Mouse (Mus musculus): ENCODE data around the gene Trip11. TPM values are rescaled to one million over a fixed set of nuclear protein-coding genes. Genes with fewer than 3 reads are reported as not detected.

Gene Trip11
- polyA plus RNA-seq, 1 experiment = 9.6 TPM

DNA sequence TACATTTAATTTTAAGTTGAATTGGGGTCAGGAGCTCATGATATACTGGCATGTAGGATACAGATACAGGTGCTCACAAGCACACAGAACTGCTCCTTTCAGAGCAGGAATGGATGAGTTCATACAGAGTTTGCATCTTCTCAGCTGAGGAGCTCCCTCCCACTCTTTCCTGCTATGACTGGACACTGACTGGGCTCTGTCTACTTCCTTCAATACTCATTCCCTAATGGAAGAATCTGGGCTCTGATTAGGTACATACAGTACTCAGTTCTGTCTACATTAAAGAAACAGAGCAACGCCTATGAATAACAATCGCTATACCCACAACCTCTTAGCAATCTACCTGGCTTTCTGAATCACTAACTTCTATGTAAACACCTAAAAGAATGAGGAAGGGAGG is 20.2 kb downstream of the Trip11 start:
- TF ChIP-seq CTCF (IDR thresholded peaks at IDR 0.05; ENCODE audit: borderline replicate concordance, extremely low read depth, insufficient read depth, insufficient read length) (no peak), POLR2A (IDR thresholded peaks at IDR 0.05; ENCODE audit: borderline replicate concordance, extremely low read depth, insufficient read depth, insufficient read length, poor library complexity, severe bottlenecking) (no peak)

DNA sequence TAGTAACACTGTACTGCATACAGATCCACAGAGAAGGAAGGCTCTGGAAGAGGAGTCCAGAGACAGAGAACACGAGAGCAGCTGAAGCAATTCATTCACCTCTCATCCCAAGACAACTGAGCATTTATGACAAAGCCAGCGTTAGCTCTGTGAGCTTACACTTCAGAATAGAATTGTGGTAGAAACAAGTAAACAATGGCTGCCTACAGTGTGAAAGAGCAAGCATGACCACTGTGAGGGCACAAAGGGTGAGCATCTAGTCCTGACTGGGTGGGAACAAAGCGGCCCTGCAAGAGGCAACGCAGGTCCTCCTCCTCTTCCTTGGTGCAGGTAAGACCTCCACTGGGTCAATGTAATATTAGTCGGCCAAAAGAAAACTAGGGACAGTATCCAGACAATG is 22.0 kb downstream of the Trip11 start:
- no peak for DNase-seq (ENCODE audit: low read depth)
- TF ChIP-seq POLR2A (IDR thresholded peaks at IDR 0.05; ENCODE audit: borderline replicate concordance, extremely low read depth, insufficient read depth, insufficient read length, poor library complexity, severe bottlenecking) (no peak), CTCF (IDR thresholded peaks at IDR 0.05; ENCODE audit: borderline replicate concordance, extremely low read depth, insufficient read depth, insufficient read length) (no peak)

More for the DNA sequence above, 20.2 kb downstream of the Trip11 start:
- no peak for DNase-seq (ENCODE audit: low read depth)

DNA sequence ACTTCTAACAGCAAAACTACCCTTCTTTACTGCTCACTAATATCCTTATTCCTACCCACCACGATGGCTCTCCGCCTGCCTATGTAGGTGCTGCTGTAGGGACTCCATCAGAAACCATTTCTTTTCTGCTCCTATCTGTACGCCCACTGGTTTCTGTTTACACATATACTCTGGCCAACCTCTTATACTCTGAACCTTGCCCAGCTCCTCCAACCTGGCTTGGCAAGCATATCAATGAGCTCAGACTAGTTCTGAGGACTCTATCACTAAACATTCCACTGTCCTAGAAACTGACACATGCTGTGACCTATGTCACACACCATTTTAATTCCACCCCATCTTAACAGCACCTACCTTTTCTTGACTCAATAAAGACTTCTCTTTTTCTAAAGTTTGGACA is 23.7 kb downstream of the Trip11 start:
- DNase-seq (ENCODE audit: low read depth) = no peak
- TF ChIP-seq CTCF (IDR thresholded peaks at IDR 0.05; ENCODE audit: borderline replicate concordance, extremely low read depth, insufficient read depth, insufficient read length) = no peak

DNA sequence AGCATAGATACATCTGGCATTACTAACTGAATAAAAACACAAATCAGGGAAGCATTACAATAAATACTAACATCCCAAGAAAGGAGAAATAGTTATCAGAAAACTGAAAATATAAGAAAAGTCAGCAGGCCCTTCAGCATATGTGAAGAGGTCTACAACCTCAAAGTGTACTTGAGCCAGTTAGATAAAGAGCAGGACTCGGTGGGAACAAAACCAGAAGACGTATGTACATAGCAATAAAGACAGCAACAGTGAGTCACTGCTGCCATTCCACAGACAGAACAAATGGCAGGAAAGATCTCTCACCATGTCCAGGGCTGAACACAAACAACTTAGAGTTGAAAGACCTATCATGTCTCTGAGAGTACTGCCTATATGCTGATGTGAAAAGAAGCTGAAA is 24.8 kb downstream of the Trip11 start:
- no peak for DNase-seq (ENCODE audit: low read depth)
- TF ChIP-seq CTCF (IDR thresholded peaks at IDR 0.05; ENCODE audit: borderline replicate concordance, extremely low read depth, insufficient read depth, insufficient read length) = no peak
- TF ChIP-seq POLR2A (IDR thresholded peaks at IDR 0.05; ENCODE audit: borderline replicate concordance, extremely low read depth, insufficient read depth, insufficient read length, poor library complexity, severe bottlenecking) = no peak

DNA sequence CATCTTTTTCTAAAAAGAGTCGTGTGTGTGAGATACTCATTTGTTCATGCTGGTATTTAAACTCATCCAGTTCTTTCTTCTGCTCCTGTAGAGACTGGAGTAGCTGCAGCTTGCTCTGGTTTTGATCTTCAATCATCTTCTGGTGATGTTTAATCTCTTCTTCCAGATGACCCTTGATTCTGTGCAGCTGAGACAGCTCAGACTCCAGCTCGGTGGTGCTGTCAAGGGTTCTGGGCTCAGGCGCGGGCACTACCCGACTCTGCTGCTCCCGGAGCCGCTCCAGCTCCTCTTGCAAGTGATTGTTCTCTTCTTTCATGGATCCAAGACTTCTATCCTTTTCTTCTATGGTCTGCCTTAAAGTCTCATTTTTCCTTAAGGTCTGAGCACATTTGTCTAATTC is 28.1 kb downstream of the Trip11 start:
- TF ChIP-seq CTCF (IDR thresholded peaks at IDR 0.05; ENCODE audit: borderline replicate concordance, extremely low read depth, insufficient read depth, insufficient read length) = no peak
- TF ChIP-seq POLR2A (IDR thresholded peaks at IDR 0.05; ENCODE audit: borderline replicate concordance, extremely low read depth, insufficient read depth, insufficient read length, poor library complexity, severe bottlenecking) = no peak
- DNase-seq (ENCODE audit: low read depth) = no peak

DNA sequence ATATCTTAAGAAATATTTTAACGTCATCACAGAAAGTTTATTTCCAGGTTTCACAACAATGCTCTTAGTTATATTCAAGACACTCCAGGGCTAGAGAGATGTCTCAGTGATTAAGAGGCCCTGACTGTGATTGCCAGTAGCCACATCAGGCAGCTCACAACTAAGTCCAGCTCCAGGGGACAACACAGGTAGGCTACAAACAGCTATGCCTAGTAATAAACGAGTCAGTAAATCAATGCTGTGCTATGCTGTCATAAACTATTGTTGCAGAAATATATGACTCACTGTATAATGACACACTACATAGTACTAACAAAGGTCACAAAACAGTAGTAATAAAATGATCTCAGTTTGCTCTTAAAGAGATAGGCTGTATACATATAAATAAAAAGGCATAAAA is 36.7 kb downstream of the Trip11 start:
- TF ChIP-seq POLR2A (IDR thresholded peaks at IDR 0.05; ENCODE audit: borderline replicate concordance, extremely low read depth, insufficient read depth, insufficient read length, poor library complexity, severe bottlenecking) (no peak), CTCF (IDR thresholded peaks at IDR 0.05; ENCODE audit: borderline replicate concordance, extremely low read depth, insufficient read depth, insufficient read length) (no peak)
- DNase-seq (ENCODE audit: low read depth) = no peak

DNA sequence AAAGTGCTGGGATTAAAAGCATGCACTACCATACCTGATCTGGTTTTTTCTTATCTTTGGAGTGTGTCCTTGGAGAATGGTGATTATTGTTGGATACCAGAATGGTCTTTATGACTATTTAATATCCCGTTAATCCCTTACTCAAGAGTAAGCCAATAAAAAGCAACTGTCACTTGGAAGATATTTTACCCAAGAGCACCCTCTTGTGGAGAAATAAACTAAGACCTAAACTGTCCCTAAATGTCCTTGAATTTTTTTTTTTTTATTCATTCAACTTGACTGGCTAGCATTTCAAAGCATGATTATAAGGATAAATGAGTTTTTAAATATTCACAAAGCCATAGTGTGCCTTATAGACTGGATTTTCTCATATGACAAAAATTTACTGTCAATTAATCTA is 38.0 kb downstream of the Trip11 start:
- no peak for TF ChIP-seq CTCF (IDR thresholded peaks at IDR 0.05; ENCODE audit: borderline replicate concordance, extremely low read depth, insufficient read depth, insufficient read length)
- no peak for TF ChIP-seq POLR2A (IDR thresholded peaks at IDR 0.05; ENCODE audit: borderline replicate concordance, extremely low read depth, insufficient read depth, insufficient read length, poor library complexity, severe bottlenecking)
- DNase-seq (ENCODE audit: low read depth) = peak; percentile 69

DNA sequence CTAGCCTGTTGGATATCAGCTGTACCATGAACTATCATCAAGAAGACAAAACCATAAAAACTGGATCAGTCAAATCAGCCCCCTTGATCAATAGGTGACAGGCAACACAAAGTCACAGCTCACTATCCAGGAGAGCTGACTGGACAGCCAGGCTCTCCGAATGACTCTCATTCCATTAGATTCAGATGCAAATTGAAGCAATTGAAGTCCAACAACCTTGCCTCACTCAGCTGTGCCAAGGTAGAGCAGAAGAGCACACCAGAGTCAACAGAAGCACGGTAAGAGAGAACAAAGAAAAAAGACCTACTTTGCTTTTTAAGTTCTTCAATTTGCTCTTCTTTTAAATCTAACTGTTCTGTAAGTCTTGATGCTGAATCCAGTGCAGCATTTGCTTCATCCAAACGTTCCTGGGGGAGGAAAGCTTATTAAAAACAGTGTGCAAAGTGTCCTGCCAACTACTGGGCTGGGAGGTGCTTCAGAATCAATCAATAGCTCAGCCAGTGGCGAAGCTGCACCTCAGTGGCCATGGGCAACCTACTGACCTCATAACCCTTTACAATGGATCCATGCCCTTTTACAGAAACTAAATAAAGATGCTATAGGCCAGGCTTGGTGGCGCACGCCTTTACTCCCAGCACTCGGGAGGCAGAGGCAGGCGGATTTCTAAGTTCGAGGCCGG is 50.6 kb downstream of the Trip11 start:
- TF ChIP-seq POLR2A (IDR thresholded peaks at IDR 0.05; ENCODE audit: borderline replicate concordance, extremely low read depth, insufficient read depth, insufficient read length, poor library complexity, severe bottlenecking) (no peak), CTCF (IDR thresholded peaks at IDR 0.05; ENCODE audit: borderline replicate concordance, extremely low read depth, insufficient read depth, insufficient read length) (no peak)
- DNase-seq (ENCODE audit: low read depth) = no peak

DNA sequence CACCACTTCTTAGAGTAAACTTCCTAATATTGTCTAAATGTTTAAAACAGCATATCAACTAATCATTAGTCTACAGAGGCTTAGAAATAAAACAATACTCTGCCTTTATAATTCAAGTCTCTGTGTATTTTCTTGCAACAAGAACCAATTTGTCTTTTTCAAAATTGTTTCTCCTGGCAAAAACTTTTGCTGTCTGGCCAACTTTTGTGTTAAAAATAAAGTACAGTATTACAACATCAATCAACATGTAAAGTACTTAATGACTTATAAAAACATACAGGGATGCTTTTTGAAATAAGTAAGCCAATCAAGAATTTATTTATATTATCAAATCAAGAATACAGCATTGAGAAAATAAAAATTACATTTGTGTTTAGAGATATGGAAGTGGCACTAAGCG is 52.8 kb downstream of the Trip11 start:
- no peak for TF ChIP-seq POLR2A (IDR thresholded peaks at IDR 0.05; ENCODE audit: borderline replicate concordance, extremely low read depth, insufficient read depth, insufficient read length, poor library complexity, severe bottlenecking)
- no peak for TF ChIP-seq CTCF (IDR thresholded peaks at IDR 0.05; ENCODE audit: borderline replicate concordance, extremely low read depth, insufficient read depth, insufficient read length)
- DNase-seq (ENCODE audit: low read depth) = no peak

DNA sequence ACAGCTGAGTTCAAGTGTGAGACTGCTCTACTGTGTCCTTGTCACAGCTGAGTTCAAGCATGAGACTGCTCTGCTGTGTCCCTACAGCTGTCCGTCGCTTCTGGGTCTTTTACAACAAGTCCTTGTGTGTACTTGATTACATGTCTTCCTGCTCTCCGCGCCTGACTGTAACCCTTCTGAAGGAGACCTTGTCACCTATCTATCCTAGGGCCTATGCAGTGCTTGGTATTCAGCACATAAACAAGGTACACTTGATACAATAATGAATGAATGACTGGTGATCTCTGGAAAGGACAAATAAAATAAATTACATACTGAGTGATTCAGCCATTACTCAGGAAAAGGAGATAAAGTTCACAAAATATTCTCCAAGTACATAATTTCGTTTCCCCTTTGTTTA is 55.1 kb downstream of the Trip11 start:
- DNase-seq (ENCODE audit: low read depth) = no peak
- TF ChIP-seq POLR2A (IDR thresholded peaks at IDR 0.05; ENCODE audit: borderline replicate concordance, extremely low read depth, insufficient read depth, insufficient read length, poor library complexity, severe bottlenecking) = no peak
- TF ChIP-seq CTCF (IDR thresholded peaks at IDR 0.05; ENCODE audit: borderline replicate concordance, extremely low read depth, insufficient read depth, insufficient read length) = no peak

DNA sequence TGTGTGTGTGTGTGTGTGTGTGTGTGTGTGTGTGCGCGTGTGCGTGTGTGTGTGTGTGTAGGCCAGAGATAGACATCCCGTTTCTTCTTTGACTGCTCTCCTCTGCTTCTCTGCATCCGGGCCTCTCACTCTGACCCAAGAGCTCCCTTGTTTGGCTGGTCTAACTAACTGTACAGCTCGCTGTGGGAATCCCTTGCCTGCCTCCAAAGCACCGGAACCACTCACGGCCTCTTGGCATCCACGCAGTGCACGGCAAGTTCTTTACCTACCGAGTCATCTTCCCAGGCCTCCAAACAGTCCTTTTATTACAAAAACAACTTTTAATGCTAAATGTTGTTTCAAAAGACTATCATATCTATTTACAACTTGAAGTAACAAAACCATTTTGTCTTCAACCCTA is 58.7 kb downstream of the Trip11 start:
- TF ChIP-seq CTCF (IDR thresholded peaks at IDR 0.05; ENCODE audit: borderline replicate concordance, extremely low read depth, insufficient read depth, insufficient read length) (no peak), POLR2A (IDR thresholded peaks at IDR 0.05; ENCODE audit: borderline replicate concordance, extremely low read depth, insufficient read depth, insufficient read length, poor library complexity, severe bottlenecking) (no peak)

DNA sequence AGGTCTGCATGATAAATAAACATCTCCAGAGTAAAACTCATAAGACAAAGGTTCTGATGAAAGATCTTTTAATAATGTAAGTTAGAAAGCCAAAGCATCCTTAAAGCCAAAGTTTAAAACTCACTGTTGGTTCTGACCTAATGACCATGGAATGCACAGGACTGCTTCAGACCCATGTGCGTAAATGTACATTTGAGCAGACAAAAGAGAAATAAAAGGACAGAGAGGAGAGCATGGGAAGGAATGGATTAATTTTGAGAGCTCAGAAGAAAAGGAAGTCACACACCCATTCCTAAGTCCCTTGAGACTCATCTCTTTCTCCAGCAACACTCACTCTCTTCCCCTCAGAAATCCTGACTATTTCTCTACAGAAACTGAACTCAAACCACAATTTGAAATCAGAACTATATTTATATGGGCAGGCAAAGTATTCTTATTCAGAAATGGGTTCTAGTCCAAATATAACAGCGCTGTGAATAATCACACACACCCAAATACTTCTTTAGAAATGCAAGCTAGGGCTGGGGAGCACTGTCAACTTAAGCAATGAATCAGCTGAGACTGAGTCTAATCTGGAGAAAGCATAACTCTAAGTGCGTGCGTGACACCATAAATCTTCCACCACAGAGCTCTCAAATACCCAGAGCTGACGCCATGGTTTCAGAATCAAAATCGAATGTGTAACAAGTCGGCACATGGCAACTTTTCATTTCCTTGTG is 61.1 kb downstream of the Trip11 start:
- TF ChIP-seq CTCF (IDR thresholded peaks at IDR 0.05; ENCODE audit: borderline replicate concordance, extremely low read depth, insufficient read depth, insufficient read length) = no peak
- TF ChIP-seq POLR2A (IDR thresholded peaks at IDR 0.05; ENCODE audit: borderline replicate concordance, extremely low read depth, insufficient read depth, insufficient read length, poor library complexity, severe bottlenecking) = no peak
- no peak for DNase-seq (ENCODE audit: low read depth)

More for the DNA sequence above, 58.7 kb downstream of the Trip11 start:
- no peak for DNase-seq (ENCODE audit: low read depth)
